Mouse (Mus musculus): Measurements from ENCODE around the gene Polr2j.

Gene Polr2j

DNA sequence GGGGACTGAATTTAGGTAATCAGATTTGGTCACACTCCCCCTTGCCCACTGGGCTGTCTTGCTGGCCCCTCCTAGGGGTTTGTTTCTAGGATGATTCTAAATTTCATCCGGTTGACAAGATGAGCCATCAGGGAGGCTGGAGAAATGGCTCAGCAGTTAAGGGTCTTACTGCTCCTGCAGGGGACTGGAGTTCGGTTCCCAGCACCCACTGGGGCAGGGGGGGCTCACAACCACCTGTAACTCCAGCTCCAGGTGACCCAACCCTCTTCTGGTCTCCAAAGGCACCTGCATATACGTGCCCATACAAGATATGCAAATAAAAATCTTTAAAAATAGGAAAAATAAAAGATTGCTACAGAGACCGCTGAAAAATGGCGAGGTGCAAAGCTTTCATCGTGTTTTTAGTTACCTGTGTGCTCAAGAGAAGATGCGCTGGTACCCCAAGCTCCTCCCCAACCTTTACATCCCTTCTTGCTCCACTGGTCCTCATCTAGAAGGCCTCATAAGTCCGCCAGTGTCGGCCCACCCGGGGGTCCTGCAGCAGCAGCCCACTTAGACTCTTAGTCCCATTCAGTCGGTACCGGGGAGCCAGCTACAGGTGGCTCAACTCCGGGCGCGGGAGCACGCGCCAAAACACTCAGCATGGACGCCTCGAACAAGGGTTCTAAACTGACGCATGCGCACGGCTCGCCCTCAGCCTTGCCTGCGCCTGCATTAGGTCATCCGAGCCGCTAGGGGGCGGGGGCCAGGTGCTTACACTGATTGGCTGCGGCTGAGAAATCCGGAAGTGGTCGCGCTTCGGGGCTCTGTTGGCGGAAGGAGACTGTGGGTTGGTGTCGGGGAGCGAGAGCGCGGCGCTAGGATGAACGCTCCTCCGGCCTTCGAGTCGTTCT is at the start of gene Polr2j:
Gene Polr2j, plus strand, starts transcription at position 741 of the 893 bp plus-strand sequence.
- peak; percentile 97 for DNase-seq

DNA sequence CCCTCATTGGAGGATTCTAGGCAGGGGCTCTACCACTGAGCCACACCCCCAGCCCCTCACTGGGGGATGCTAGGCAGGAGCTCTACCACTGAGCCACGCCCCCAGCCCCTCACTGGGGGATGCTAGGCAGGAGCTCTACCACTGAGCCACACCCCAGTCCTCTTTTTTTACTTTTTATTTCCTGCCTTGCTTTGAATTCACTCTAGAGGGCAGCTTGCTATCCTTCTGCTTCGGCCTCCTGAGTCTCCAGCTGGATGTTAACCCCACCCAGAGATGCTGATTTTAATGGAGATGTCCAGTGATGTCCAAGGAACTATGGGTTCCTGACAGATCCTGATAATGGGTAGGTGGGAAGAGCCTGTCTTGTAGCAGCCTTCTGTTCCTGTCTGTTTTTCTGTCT is 47.0 kb upstream of the Polr2j start:
- no peak for DNase-seq

DNA sequence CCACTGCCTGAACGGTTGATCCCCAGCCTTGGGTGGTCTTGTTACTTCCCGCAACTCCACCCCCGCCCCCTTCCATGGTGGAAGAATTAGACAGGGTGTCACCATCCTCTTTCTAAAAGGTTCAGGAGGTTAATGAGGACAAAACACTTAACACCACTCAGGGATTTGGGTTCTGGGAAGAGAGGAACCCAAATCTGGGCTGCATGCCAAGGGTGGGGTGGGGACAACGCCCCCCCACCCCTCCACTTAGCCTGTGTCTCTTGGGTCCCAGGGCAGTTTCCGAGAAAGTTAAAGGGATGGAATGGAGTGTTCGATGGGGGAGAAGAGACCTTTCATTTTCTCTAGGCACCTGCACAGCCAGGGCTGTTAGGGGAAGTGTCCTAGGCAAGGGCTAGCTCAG is 43.4 kb upstream of the Polr2j start:
- DNase-seq, result no peak

DNA sequence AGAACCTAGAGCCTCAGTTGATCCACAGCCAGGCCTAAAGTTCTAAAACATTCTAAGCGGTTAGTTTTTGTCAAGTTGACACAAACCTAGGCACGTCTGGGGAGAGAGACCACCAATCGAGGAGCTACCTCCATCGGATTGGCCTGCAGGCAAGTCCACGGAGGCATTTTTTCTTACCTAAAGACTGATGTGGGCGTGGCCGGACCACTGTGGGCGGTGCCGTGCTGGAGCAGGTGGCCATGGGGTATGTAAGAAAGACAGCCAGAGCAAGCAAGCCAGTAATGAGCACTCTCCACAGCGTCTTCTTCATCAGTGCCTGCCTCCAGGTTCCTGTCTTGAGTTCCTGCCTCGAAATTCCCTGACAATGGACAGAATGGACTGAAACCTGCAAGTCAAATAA is 42.9 kb upstream of the Polr2j start:
- DNase-seq, result no peak

DNA sequence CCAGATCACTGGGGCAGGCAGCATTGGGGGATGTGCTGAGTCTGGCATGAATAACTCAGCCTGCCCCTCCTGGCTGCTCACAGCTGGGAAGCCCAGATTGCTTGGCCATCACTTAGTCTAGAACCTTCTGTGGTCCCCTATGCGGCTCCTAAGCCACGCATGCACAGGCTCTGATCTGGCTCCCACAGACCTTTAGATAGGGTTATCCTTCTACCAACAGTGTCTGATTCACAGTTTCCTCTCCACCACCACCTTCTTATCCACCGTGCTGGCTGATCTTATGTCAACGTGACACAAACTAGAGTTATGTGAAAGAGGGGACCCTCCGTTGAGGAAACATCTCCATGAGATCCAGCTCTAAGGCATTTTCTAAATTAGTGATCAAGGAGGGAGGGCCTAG is 41.4 kb upstream of the Polr2j start:
- no peak for DNase-seq

DNA sequence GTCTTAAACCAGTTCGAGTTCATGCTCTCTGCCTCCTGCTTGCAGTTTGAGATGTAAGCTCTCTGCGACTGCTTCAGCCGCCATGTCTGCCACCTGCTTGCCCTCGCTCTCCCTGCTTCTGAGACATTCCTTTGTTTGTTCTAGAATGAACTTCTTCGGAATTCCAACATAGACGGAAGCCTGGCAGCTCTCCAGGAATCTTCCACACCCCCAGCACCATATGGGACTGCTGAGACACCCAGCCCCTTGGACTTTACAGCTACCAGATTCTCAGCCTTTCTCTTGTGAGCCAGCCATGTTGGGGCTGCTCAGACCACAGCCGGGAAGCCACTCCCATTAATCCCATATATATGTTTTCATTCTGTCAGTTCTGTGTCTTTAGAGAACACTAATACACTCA is 40.1 kb upstream of the Polr2j start:
- DNase-seq, result no peak

DNA sequence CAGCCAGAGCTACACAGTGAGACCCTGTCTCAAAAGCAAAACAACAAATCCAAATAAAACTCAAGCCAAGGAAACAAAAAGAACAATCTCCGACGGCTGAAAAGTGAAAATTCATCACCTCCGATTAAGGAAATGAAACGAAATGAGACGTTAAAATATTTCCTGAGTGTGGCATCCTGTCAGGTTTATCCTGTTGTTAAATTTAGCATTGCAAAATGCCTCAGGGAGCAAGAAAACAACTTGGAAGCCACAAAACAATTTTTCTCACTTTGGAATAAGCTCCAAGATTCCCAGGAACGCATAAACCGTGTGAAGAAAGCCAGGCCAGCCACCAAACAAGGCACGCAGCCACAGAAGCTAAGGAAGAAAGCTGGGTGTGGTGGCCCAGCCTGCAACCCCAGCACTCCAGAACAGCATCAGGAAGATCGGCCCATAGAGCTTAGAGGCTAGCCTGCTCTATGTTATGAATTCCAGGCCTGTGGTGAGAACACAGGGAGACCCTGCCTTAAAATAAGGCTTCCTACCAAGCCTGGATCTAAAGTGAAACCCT is 39.4 kb upstream of the Polr2j start:
- peak; percentile 18 for DNase-seq

DNA sequence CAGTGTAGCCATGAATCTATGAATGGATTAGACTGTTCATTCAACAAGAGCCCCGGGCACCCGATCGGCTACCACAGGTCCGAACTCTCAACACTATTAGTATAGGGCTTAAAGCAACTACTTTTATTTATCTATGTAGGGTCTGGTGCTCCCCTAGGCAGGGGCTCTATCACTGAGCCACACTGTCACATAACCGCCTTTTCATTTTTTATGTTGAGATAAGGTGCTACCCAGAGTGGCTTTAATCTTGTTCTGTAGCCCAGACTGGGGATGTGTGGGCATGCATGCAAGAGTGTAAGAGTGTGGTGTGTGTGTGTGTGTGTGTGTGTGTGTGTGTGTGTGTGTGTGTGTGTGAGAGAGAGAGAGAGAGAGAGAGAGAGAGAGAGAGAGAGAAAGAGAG is 38.3 kb upstream of the Polr2j start:
- no peak for DNase-seq

DNA sequence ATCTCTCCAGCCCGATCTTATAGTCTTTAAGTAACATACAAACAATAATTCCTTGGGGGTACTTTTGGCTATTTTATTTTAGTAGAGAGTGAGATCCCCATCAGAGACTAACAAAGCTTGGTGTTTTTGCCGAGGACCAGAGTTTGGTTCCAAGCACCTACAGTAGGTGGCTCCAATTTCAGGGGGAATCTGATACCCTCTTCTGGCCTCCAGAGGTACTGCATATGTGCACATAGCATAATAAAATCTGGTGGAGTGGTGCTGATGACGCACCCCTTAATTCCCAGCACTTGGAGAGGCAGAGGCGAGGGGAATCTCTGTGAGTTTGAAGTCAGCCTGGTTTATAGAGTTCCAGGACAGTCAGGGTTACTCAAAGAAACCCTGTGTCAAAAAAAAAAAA is 34.1 kb upstream of the Polr2j start:
- no peak for DNase-seq

DNA sequence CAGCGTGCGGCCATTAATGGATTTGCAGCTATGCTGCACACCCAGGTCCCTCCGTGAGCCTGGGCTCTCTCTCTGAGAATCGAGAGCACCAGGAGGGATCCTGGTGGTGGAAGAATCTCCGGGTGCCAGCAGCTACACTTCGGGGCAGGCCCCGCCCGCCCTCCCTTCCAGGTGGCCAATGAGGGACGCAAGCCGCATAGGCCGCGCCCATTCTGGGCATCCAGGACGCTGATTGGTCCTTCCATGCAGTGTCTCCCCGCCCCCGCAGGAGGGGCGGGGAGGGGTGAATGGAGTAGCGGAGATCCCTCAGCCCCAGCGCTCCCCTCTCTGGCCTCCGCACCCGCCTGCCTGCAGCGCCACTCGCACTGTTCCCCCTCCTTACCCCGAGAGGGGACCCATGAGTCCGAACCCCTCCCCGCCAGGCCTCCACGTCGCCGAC is 32.7 kb upstream of the Polr2j start, which contains the start of gene Rasa4:
Gene Rasa4, plus strand, starts transcription at position 248 of the 439 bp plus-strand sequence.
- DNase-seq, result peak; percentile 94

DNA sequence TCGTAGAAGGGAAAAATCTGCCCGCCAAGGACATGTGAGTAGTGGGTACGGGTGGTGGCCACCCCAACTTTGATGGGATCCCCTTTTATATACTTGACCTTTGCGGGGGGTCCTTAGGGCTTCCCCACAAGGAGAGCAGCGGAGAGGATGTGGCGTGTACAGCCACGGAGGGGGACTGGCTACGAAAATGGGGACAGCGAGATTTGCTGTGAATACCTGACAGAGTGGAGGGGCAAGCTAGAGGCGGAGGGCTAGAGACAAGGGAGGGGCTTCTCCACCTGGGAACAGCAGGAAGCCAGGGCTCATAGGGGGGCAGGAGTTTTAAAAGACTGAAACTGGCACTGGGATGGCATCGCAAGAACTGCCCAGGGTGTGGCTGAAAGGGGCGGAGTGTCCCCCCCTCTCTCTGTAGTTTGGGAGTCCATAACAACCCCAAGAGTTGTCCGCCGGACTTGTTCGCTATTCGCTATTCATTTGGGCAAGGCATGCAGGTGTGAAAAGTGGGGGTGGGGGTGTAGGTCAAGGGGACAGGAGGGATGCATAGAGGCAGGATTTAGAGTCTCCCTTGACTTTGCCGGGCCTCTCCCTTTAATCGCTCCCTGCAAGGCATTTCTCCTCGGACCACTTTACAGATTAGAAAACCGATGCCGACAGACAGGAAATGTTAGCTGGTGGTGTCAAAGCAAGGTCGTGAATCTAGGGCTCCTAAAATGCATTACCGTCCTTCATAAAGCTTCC is 32.1 kb upstream of the Polr2j start:
- DNase-seq, result no peak

DNA sequence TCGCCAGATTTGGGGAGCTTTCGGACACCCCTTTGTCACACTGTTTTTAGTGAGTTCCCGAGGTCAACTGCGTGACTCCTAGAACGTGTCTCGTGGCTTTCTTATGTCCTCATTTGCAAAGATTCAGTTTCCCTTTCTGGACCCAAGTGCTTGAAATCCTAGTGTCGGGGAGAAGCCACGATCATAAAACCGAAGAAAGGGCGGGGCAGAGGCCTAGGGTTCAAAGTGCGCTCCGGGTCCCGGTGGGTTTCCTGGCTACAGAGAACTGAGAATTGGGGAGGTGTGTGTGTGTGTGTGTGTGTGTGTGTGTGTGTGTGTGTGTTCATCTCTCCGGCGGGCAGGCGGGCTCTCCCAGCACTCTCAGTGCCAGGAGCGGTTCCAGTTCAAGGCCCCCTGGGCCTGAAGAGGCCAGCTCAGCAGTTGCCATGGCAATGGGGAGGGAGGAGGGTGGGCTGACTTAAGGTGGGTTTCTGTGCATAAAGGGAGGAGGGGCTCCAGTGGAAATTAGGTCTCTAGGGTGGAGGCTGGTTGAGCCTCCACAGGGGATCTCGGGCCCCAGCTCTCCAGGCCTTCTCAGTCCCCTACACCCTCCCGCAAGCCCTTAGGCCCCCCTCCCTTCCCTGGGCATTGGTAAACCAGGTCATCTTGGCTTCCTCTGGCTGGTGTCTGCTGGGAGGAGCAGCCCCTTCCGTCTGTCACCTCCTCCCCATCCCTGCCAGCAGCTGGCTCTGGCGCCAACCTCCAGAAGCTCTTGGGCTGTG is 31.4 kb upstream of the Polr2j start:
- DNase-seq, result peak; percentile 13

DNA sequence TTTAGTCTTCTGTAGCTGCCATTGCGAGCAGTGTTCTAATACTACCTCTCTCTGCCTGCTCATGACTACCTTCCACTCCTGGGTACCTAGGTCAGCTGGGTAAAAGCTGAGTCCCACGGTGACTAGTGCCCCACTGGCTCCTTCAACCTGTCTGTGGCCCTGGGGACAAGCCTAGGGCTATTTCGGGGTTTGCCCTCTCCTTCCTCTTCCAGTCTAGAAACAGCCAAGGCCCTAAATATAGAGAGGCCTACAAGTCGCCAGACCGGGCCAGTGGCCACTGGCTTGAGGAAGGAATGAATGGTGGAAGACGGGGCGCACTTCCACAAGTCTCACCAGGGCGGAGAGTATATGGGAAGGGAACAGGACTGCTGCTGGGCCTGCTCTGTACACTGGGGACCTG is 30.1 kb upstream of the Polr2j start:
- no peak for DNase-seq

DNA sequence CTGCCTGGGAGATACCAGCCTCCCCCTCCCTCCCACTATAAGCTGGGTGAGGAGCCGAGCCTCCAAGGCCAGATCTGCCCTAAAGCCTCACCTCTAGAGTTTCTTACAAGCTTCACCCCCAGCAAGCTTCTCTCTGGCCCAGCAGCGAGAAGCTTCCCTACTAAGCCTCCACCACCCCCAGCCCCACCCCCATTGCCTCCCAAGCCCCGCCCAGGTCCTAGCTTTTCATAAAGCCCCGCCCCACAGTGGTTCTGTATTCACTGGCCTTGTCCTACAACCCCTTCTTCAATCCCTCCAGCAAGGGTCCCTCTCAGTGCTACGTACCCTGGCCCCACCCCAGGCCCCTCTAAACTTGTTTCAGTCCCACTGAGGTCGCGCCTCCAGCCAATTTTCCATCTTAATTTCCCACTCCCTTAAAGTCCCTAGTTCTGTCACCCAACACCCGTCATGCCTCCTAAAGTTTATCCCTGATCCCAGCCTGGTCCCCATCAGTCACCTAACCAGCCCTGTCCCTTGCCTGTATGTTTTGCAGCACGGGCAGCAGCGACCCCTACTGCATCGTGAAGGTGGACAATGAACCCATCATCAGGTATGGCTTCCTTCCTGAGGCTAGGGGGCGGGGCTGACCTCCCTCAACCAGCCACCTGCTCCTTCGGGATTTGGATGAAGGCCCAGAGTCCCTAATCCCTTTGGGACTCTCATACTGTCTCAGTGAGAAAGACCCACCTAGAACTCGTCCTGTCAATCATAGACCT is 27.4 kb upstream of the Polr2j start:
- no peak for DNase-seq

DNA sequence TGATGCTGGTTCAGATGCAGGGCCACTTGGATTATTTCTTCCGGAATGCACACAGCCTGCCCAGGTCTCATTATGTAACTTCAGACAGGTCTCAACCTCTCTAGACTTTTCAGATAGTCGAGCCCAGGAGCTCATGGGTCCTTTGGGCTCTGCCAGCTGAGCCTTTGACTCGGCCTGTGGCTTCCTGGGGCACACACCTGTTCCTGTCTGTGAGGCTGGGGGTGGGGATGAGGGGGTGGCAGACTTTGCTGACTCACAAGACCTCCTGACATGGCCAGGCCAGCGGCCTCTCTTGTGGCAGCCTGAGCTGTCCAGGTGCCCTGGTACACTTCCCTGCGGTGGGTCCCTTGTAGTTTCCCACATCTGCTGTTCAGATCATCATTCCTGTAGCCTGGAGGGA is 24.5 kb upstream of the Polr2j start:
- DNase-seq, result no peak

DNA sequence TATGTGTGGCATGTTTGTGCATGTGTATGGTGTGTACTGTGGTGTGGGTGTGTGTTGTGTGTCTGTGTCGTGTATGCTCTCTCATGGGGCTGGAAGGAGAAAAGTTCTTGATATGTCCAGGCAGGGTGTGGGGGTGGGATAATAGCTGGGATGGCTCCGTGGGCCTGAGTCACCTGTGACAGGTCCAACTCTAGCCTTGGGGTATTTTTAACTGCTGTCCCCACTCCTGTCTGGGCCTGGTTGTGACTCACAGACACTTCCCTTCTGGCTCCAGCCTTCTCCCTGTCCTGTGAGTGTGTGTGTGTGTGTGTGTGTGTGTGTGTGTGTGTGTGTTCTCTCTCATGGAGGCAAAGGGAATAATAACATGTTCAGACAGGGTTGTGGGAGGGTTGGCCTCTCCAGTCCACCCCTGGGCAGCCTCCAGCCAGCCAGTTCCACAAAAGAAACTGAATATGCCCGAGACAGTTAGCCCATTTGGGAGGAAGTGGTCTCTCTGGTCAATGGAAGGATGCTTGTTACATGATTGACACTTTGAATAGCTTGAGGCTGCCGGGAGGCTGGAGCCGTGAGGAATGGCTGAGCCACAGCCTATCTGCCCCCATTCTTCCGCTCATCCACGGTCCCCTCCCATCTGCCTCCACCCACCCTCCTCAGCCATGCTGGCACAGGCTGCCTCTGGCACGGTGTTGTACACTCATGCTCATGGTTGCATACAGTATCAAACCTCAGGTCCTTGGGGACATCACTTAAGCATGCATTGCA is 22.0 kb upstream of the Polr2j start:
- no peak for DNase-seq

DNA sequence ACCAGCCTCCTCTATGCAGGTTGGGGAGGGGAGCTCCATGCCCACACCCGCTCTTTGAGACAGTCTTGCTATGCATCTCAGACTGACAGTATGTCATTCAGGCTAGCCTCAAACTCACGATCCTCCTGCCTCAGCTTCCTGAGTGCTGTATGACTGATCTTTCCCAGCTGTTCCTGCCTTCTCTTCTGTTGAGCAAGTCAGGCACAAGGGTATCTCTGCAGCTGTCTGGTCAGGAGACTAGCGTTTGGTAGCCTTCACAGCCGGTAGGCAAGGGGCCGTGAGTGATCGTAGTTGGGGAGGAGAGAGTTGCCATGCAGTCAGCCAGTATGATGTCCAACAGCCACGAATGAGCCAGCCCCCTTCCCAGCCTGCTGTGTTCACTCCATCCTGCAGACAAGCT is 21.3 kb upstream of the Polr2j start:
- DNase-seq, result no peak

DNA sequence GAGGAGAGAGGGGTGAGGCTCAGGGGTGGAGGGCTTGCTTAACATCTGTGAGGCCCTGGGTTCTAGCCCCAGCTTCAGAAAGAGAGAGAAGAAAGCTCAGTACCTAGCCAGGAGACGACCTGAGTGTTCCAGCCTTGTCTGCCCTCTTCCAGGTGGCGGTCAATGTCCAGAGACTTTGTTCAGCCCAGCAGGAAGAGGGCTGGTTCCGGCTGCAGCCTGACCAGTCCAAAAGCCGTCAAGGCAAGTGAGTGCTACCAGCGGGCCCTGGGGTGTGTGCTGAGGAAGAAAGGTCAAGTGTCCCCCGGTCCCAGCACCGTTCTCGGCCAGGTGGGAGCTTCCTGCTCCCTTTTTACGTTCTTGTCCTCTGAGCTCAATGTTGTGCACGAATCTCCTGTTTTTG is 17.9 kb upstream of the Polr2j start:
- peak; percentile 49 for DNase-seq

DNA sequence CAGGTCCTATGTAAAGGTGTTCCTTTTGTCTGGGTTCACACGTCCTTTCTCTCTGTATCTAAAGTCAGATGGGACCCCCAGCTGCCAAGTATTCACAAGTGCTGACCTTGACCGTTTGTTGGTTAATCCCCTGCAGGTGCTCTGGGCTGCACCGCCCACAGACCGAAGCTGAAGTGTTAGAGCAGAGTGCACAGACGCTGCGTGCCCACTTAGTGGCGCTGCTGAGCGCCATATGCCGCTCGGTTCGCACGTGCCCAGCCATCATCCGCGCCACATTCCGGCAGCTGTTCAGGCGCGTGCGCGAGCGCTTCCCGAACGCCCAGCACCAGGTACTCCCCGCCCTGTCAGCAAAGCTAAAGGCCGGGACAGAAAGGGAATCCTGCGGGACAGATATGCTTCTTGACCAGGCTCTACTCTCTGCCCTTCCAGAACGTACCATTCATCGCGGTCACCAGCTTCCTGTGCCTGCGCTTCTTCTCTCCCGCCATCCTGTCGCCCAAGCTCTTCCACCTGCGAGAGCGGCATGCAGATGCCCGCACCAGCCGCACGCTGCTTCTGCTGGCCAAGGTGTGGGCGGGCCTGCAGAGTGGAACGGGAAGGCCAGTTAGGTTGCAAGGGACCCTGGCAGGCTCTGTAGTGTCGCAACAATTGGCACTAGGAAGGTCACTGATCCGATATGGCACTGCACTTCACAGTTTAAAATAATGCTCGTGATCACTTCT is 14.2 kb upstream of the Polr2j start:
- peak; percentile 73 for DNase-seq

DNA sequence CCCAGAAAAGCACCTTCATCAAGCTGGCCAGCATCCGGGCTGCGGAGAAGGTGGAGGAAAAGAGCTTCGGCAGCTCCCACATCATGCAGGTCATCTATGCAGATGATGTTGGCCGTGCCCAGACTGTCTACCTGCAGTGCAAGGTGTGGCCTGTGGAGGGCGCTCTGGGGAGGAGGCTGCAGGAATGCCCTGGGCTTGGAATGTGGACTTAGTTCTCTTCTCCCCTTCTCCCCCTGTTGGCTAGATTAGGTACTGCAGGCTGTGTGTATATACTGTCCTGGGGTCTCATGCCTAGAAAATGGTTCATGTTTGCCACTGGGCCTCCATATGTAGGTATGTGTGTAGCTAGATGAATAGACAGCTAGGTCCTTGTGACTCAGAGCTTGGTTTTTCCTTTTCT is 11.9 kb upstream of the Polr2j start:
- DNase-seq, result no peak

DNA sequence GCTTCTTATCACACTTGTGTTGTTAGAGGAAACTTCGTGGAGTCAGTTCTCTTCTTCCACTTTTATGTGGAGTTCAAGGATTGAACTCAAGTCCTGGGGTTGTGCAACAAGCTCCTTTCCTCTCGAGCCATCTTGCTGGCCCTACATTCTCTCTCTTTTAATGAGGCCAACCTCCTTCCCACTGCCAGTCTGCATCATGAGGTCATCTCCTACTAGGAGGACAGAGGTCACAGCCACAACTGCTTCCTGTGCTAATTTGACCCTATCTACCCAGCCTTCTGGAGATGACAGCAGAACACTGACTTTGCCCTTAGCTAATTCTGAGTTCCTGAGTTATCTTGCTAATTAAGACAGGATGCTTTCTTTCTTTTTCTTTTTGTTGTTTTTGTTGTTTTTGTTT is 7.9 kb upstream of the Polr2j start:
- DNase-seq, result no peak
